Mouse (Mus musculus): ENCODE measurements around the gene Prcd. TPM values are rescaled to one million over a fixed set of nuclear protein-coding genes. Genes with fewer than 3 reads are reported as not detected.

Prcd gene
- polyA plus RNA-seq, 1 experiment from 2014 or later = 1.1 TPM

GRCm38 (mm10) chr11:116651339-116651738, 2.0 kb upstream of the Prcd start:
- TF ChIP-seq CTCF (IDR thresholded peaks at IDR 0.05; ENCODE audit: low read depth) = no peak
- Histone ChIP-seq H3K9me3 (ENCODE audit: control insufficient read depth) (no peaks in the 10 kb centered on the region), H3K4me1 (replicated peaks; ENCODE audit: control insufficient read depth, insufficient read depth, low read length) (0 out of 2 replicates have a peak, but pooled peaks cover 2% of the 10 kb centered on the region), H3K27me3 (replicated peaks; ENCODE audit: control insufficient read depth, insufficient read depth, low read length) (peaks cover 18% of the 10 kb centered on the region), H3K36me3 (ENCODE audit: control insufficient read depth, insufficient read depth) (no peaks in the 10 kb centered on the region; the same call in 1 of the 2 replicates), H3K9ac (ENCODE audit: low read depth, low read length) (0 out of 2 replicates have a peak overlapping the region, but pooled peaks have one; percentile 1), H3K4me3 (ENCODE audit: low read depth, low read length) (no peak overlapping the region), H3K4me2 (replicated peaks; ENCODE audit: low read depth) (no peak overlapping the region), H3K27ac (ENCODE audit: low read depth, low read length) (no peak overlapping the region)
- ATAC-seq = no peak
- 83% methylated on average over 8 of the region's 8 CpGs for WGBS

- 75% methylated on average over 25 of the region's 25 CpGs for WGBS
- H3K9ac ChIP-seq (ENCODE audit: low read depth, low read length) = no peak overlapping the region
Measured at GRCm38 (mm10) chr11:116652330-116653098, 820 bp upstream of the Prcd start.

GRCm38 (mm10) chr11:116653709-116654221, 431 bp downstream of the Prcd start:
- H3K27ac ChIP-seq (ENCODE audit: low read depth, low read length) = no peak overlapping the region
- WGBS = under 1% methylated on average over 37 of the region's 47 CpGs

More at GRCm38 (mm10) chr11:116652330-116653098, 820 bp upstream of the Prcd start:
- Histone ChIP-seq H3K27ac (ENCODE audit: low read depth, low read length) (no peak overlapping the region), H3K27me3 (replicated peaks; ENCODE audit: control insufficient read depth, insufficient read depth, low read length) (peaks cover 18% of the 10 kb centered on the region), H3K36me3 (ENCODE audit: control insufficient read depth, insufficient read depth) (no peaks in the 10 kb centered on the region; the same call in 1 of the 2 replicates), H3K4me1 (replicated peaks; ENCODE audit: control insufficient read depth, insufficient read depth, low read length) (peaks cover 5% of the 10 kb centered on the region; the same call in 1 of the 2 replicates), H3K4me3 (ENCODE audit: low read depth, low read length) (peak overlapping the region; percentile 50), H3K4me2 (replicated peaks; ENCODE audit: low read depth) (peak overlapping the region; percentile 84), H3K9me3 (ENCODE audit: control insufficient read depth) (no peaks in the 10 kb centered on the region)
- ATAC-seq = no peak
- no peak for TF ChIP-seq CTCF (IDR thresholded peaks at IDR 0.05; ENCODE audit: low read depth)

GRCm38 (mm10) chr11:116654255-116654821, 1.0 kb downstream of the Prcd start, which contains the start of gene Cygb:
Cygb (minus strand) TSS chr11:116654313.
- Histone ChIP-seq H3K27ac (ENCODE audit: low read depth, low read length) (no peak within 1 kb of the TSS), H3K4me2 (replicated peaks; ENCODE audit: low read depth) (peak within 1 kb of the TSS; percentile 84)
- no peak for ATAC-seq

More at GRCm38 (mm10) chr11:116653709-116654221, 431 bp downstream of the Prcd start:
- peak overlapping the region; percentile 58 for H3K9ac ChIP-seq (ENCODE audit: low read depth, low read length)
- H3K9me3 ChIP-seq (ENCODE audit: control insufficient read depth) = no peaks in the 10 kb centered on the region
- peaks cover 18% of the 10 kb centered on the region for H3K27me3 ChIP-seq (replicated peaks; ENCODE audit: control insufficient read depth, insufficient read depth, low read length)
- H3K4me2 ChIP-seq (replicated peaks; ENCODE audit: low read depth) = peak overlapping the region; percentile 84
- H3K4me1 ChIP-seq (replicated peaks; ENCODE audit: control insufficient read depth, insufficient read depth, low read length) = peaks cover 11% of the 10 kb centered on the region; the same call in 1 of the 2 replicates
- no peak for ATAC-seq
- H3K4me3 ChIP-seq (ENCODE audit: low read depth, low read length) = peak overlapping the region; percentile 50
- no peaks in the 10 kb centered on the region; the same call in 1 of the 2 replicates for H3K36me3 ChIP-seq (ENCODE audit: control insufficient read depth, insufficient read depth)
- no peak for TF ChIP-seq CTCF (IDR thresholded peaks at IDR 0.05; ENCODE audit: low read depth)

GRCm38 (mm10) chr11:116656348-116657191, 3.2 kb downstream of the Prcd start:
- no peaks in the 10 kb centered on the region; the same call in 1 of the 2 replicates for H3K36me3 ChIP-seq (ENCODE audit: control insufficient read depth, insufficient read depth)
- H3K9me3 ChIP-seq (ENCODE audit: control insufficient read depth) = no peaks in the 10 kb centered on the region
- TF ChIP-seq CTCF (IDR thresholded peaks at IDR 0.05; ENCODE audit: low read depth) = no peak
- no peak for ATAC-seq
- WGBS = 78% methylated on average over 16 of the region's 16 CpGs
- H3K27me3 ChIP-seq (replicated peaks; ENCODE audit: control insufficient read depth, insufficient read depth, low read length) = peaks cover 18% of the 10 kb centered on the region
- H3K4me1 ChIP-seq (replicated peaks; ENCODE audit: control insufficient read depth, insufficient read depth, low read length) = peaks cover 11% of the 10 kb centered on the region
- H3K4me3 ChIP-seq (ENCODE audit: low read depth, low read length) = no peak overlapping the region
- H3K9ac ChIP-seq (ENCODE audit: low read depth, low read length) = no peak overlapping the region
- no peak overlapping the region for H3K4me2 ChIP-seq (replicated peaks; ENCODE audit: low read depth)
- H3K27ac ChIP-seq (ENCODE audit: low read depth, low read length) = no peak overlapping the region

More at GRCm38 (mm10) chr11:116654255-116654821, 1.0 kb downstream of the Prcd start, which contains the start of gene Cygb:
- peak within 1 kb of the TSS; percentile 50 for H3K4me3 ChIP-seq (ENCODE audit: low read depth, low read length)
- no peaks in the 10 kb centered on the region; the same call in 1 of the 2 replicates for H3K36me3 ChIP-seq (ENCODE audit: control insufficient read depth, insufficient read depth)
- peaks cover 18% of the 10 kb centered on the region for H3K27me3 ChIP-seq (replicated peaks; ENCODE audit: control insufficient read depth, insufficient read depth, low read length)
- H3K9ac ChIP-seq (ENCODE audit: low read depth, low read length) = peak within 1 kb of the TSS; percentile 58
- TF ChIP-seq CTCF (IDR thresholded peaks at IDR 0.05; ENCODE audit: low read depth) = no peak
- peaks cover 11% of the 10 kb centered on the region; the same call in 1 of the 2 replicates for H3K4me1 ChIP-seq (replicated peaks; ENCODE audit: control insufficient read depth, insufficient read depth, low read length)
- no peaks in the 10 kb centered on the region for H3K9me3 ChIP-seq (ENCODE audit: control insufficient read depth)
- 6% methylated on average over 28 of the region's 28 CpGs for WGBS
